In genomic region chr9:48455961-48456360, GRCm38 (mm10) we compare ENCODE assay signal across 24 mouse cellular contexts.
"Had no signal": no experiment of that assay in that cellular context is flagged by ENCODE, and none has a peak within 500 bp of the region (broad histone marks: within the 10 kb centered on the region; RNA-seq: fewer than 3 reads in every experiment).

No protein-coding gene starts in this region.

- ATAC-seq: liver, postnatal 0 days; lung, postnatal 0 days; midbrain, embryonic 15.5 days had no signal

- DNase-seq: kidney, adult 18-20 months; kidney, adult 9 months; kidney, postnatal 14 days; kidney, postnatal 4 days; layer of hippocampus, adult 9-11 months; liver, postnatal 0 days; lung, embryonic 14.5 days; retina, postnatal 1 day; right cerebral cortex, postnatal 25 days; spleen, adult 18-20 months; thymus, adult 2 months; thymus, postnatal 14 days; thymus, postnatal 4 days had no signal

- H3K27me3 ChIP-seq: limb, embryonic 12.5 days; limb, embryonic 15.5 days; midbrain, embryonic 12.5 days; midbrain, embryonic 15.5 days; neural tube, embryonic 12.5 days; neural tube, embryonic 15.5 days had no signal

- H3K4me3 ChIP-seq: limb, embryonic 12.5 days; limb, embryonic 15.5 days; midbrain, embryonic 12.5 days; midbrain, embryonic 15.5 days; neural tube, embryonic 12.5 days; neural tube, embryonic 15.5 days had no signal

- H3K9ac ChIP-seq: limb, embryonic 12.5 days; limb, embryonic 15.5 days; liver, embryonic 14.5 days; liver, postnatal 0 days; lung, embryonic 14.5 days; midbrain, embryonic 12.5 days; midbrain, embryonic 15.5 days; neural tube, embryonic 12.5 days; neural tube, embryonic 15.5 days had no signal

- H3K4me1 ChIP-seq: limb, embryonic 12.5 days; midbrain, embryonic 12.5 days; midbrain, embryonic 15.5 days; neural tube, embryonic 12.5 days had no signal

- H3K27ac ChIP-seq: limb, embryonic 12.5 days; limb, embryonic 15.5 days; liver, embryonic 14.5 days; macrophage; midbrain, embryonic 12.5 days; midbrain, embryonic 15.5 days; neural tube, embryonic 12.5 days; neural tube, embryonic 15.5 days; stomach, postnatal 0 days had no signal

- H3K9me3 ChIP-seq: limb, embryonic 12.5 days; limb, embryonic 15.5 days; midbrain, embryonic 12.5 days; midbrain, embryonic 15.5 days; neural tube, embryonic 12.5 days; neural tube, embryonic 15.5 days had no signal

- H3K4me2 ChIP-seq: limb, embryonic 12.5 days; limb, embryonic 15.5 days; liver, embryonic 11.5 days; lung, embryonic 14.5 days; midbrain, embryonic 12.5 days; midbrain, embryonic 15.5 days; neural tube, embryonic 12.5 days; neural tube, embryonic 15.5 days had no signal

- H3K36me3 ChIP-seq: limb, embryonic 12.5 days; limb, embryonic 15.5 days; midbrain, embryonic 12.5 days; midbrain, embryonic 15.5 days; neural tube, embryonic 12.5 days; neural tube, embryonic 15.5 days had no signal
